ENCODE assay signal across 34 mouse cellular contexts in the genomic region with DNA sequence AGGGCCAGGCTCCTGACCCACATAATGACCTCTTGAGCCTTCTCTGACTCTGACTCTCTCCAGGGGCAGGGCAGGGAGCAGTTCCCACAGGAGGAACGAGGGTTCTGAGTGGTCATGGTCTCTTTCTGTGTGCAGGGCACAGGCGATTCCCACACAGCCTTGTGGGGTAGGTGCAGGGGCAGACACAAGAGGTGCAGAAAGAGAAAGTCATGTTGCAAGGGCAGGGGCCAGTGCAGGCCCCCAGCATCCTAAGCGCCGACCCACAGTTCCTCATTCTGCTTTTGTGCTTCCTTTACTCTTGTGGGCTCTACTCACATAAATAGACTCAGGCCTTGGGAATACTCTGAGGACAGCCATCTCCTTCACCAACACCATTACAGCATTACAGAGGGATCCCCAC. TPM values are rescaled to one million over a fixed set of nuclear protein-coding genes. Genes with fewer than 3 reads are reported as not detected.
DNase-seq lines count a peak whose midpoint lies in the region; ATAC-seq lines count a peak whose summit lies in the region.
"Had no signal": no experiment of that assay in that cellular context is flagged by ENCODE, and none has a peak within 500 bp of the region (broad histone marks: within the 10 kb centered on the region; RNA-seq: fewer than 3 reads in every experiment).

No protein-coding gene starts in this region.

- no peaks in the 10 kb centered on the region; the same call in 1 of the 2 replicates for H3K27me3 ChIP-seq in liver, embryonic 15.5 days
- no peaks in the 10 kb centered on the region for H3K27me3 ChIP-seq in liver, embryonic 11.5 days (replicated peaks; ENCODE audit: control insufficient read depth, insufficient read depth, low read length)
- H3K27me3 ChIP-seq in midbrain, embryonic 10.5 days (ENCODE audit: low read depth, poor library complexity, severe bottlenecking), result no peaks in the 10 kb centered on the region
- H3K27me3 ChIP-seq in midbrain, embryonic 16.5 days (ENCODE audit: control insufficient read depth, insufficient read depth, low read depth, low read length), result no peaks in the 10 kb centered on the region
- no peaks in the 10 kb centered on the region for H3K27me3 ChIP-seq in midbrain, embryonic 11.5 days (ENCODE audit: control insufficient read depth, insufficient read depth, low read length)

- no peaks in the 10 kb centered on the region for H3K9me3 ChIP-seq in liver, embryonic 15.5 days (replicated peaks)
- H3K9me3 ChIP-seq in liver, embryonic 11.5 days (ENCODE audit: control insufficient read depth, low read length), result no peaks in the 10 kb centered on the region
- no peaks in the 10 kb centered on the region for H3K9me3 ChIP-seq in midbrain, embryonic 10.5 days (replicated peaks)
- H3K9me3 ChIP-seq in midbrain, embryonic 16.5 days (replicated peaks; ENCODE audit: control insufficient read depth, low read length, poor library complexity, severe bottlenecking), result no peaks in the 10 kb centered on the region
- H3K9me3 ChIP-seq in midbrain, embryonic 11.5 days (ENCODE audit: control insufficient read depth, low read length), result no peaks in the 10 kb centered on the region
- H3K9me3 ChIP-seq: forebrain, embryonic 10.5 days; hindbrain, embryonic 10.5 days had no signal

- 0 out of 2 replicates have a peak overlapping the region, but pooled peaks have one; percentile 19 for H3K27ac ChIP-seq in liver, embryonic 15.5 days (replicated peaks)
- H3K27ac ChIP-seq in liver, embryonic 11.5 days (ENCODE audit: low read depth, low read length), result no peak overlapping the region
- H3K27ac ChIP-seq in midbrain, embryonic 10.5 days (replicated peaks), result 0 out of 2 replicates have a peak overlapping the region, but pooled peaks have one; percentile 55
- H3K27ac ChIP-seq in midbrain, embryonic 16.5 days (ENCODE audit: low read length), result no peak overlapping the region
- H3K27ac ChIP-seq in midbrain, embryonic 11.5 days (ENCODE audit: low read depth, low read length), result no peak overlapping the region
- H3K27ac ChIP-seq: forebrain, embryonic 10.5 days; gastrocnemius, adult 2 months; heart, adult 2 months; hindbrain, embryonic 10.5 days; hindbrain, embryonic 14.5 days; hindbrain, postnatal 0 days had no signal

- H3K36me3 ChIP-seq in liver, embryonic 15.5 days (replicated peaks), result no peaks in the 10 kb centered on the region
- no peaks in the 10 kb centered on the region for H3K36me3 ChIP-seq in liver, embryonic 11.5 days (ENCODE audit: control insufficient read depth, insufficient read depth, low read length)
- H3K36me3 ChIP-seq in midbrain, embryonic 10.5 days, result no peaks in the 10 kb centered on the region
- H3K36me3 ChIP-seq in midbrain, embryonic 16.5 days (ENCODE audit: control insufficient read depth, insufficient read depth, low read length), result no peaks in the 10 kb centered on the region
- no peaks in the 10 kb centered on the region for H3K36me3 ChIP-seq in midbrain, embryonic 11.5 days (ENCODE audit: control insufficient read depth, insufficient read depth, low read length)
- H3K36me3 ChIP-seq: forebrain, embryonic 10.5 days; hindbrain, embryonic 10.5 days had no signal

- H3K4me1 ChIP-seq in liver, embryonic 15.5 days (replicated peaks), result no peaks in the 10 kb centered on the region
- H3K4me1 ChIP-seq in liver, embryonic 11.5 days (replicated peaks; ENCODE audit: control insufficient read depth, insufficient read depth, low read length), result no peaks in the 10 kb centered on the region
- H3K4me1 ChIP-seq in midbrain, embryonic 10.5 days, result peaks cover 5% of the 10 kb centered on the region
- no peaks in the 10 kb centered on the region for H3K4me1 ChIP-seq in midbrain, embryonic 16.5 days (ENCODE audit: control insufficient read depth, insufficient read depth, low read length)
- H3K4me1 ChIP-seq in midbrain, embryonic 11.5 days (ENCODE audit: control insufficient read depth, insufficient read depth, low read length), result no peaks in the 10 kb centered on the region

- 0 out of 2 replicates have a peak, but pooled peaks have one; percentile 18 for ATAC-seq in liver, embryonic 15.5 days (ENCODE audit: insufficient read depth)
- no peak for ATAC-seq in liver, embryonic 11.5 days (replicated peaks; ENCODE audit: low FRiP score)
- no peak for ATAC-seq in midbrain, embryonic 16.5 days
- ATAC-seq in granulocyte monocyte progenitor cell, adult 5-6 weeks (replicated peaks; ENCODE audit: poor library complexity, severe bottlenecking), result peak; percentile 89
- peak; percentile 80 for ATAC-seq in megakaryocyte progenitor cell, adult 5-6 weeks (replicated peaks; ENCODE audit: poor library complexity)
- ATAC-seq in midbrain, embryonic 11.5 days (ENCODE audit: low FRiP score), result no peak
- ATAC-seq: forebrain, embryonic 14.5 days; forebrain, postnatal 0 days; hindbrain, postnatal 0 days; inflammation-experienced regulatory T-cells, adult 6 months; intestine, embryonic 16.5 days had no signal

- peak overlapping the region; percentile 23 for H3K4me3 ChIP-seq in liver, embryonic 15.5 days (replicated peaks)
- H3K4me3 ChIP-seq in liver, embryonic 11.5 days (ENCODE audit: low read depth, low read length), result no peak overlapping the region
- no peak overlapping the region for H3K4me3 ChIP-seq in midbrain, embryonic 10.5 days
- H3K4me3 ChIP-seq in midbrain, embryonic 16.5 days (ENCODE audit: low read depth, low read length), result no peak overlapping the region
- H3K4me3 ChIP-seq in midbrain, embryonic 11.5 days (ENCODE audit: low read depth, low read length), result no peak overlapping the region
- H3K4me3 ChIP-seq: forebrain, embryonic 10.5 days; gastrocnemius, adult 2 months; heart, adult 2 months; hindbrain, embryonic 10.5 days had no signal

- H3K9ac ChIP-seq in liver, embryonic 15.5 days, result no peak overlapping the region
- no peak overlapping the region for H3K9ac ChIP-seq in liver, embryonic 11.5 days (ENCODE audit: low read depth, low read length)
- no peak overlapping the region for H3K9ac ChIP-seq in midbrain, embryonic 16.5 days (ENCODE audit: low read depth, low read length)
- no peak overlapping the region for H3K9ac ChIP-seq in midbrain, embryonic 11.5 days (ENCODE audit: low read length)
- H3K9ac ChIP-seq: forebrain, postnatal 0 days; hindbrain, embryonic 14.5 days had no signal

- H3K4me2 ChIP-seq in liver, embryonic 15.5 days, result no peak overlapping the region
- H3K4me2 ChIP-seq in liver, embryonic 11.5 days, result no peak overlapping the region
- no peak overlapping the region for H3K4me2 ChIP-seq in midbrain, embryonic 16.5 days (ENCODE audit: low read length)
- H3K4me2 ChIP-seq in midbrain, embryonic 11.5 days, result no peak overlapping the region
- H3K4me2 ChIP-seq: heart, embryonic 11.5 days; hindbrain, embryonic 14.5 days had no signal

- WGBS in liver, embryonic 15.5 days (ENCODE audit: insufficient replicate concordance), result 17% methylated on average over 4 of the region's 4 CpGs
- 59% methylated on average over 4 of the region's 4 CpGs for WGBS in liver, embryonic 11.5 days
- WGBS in midbrain, embryonic 10.5 days, result 72% methylated on average over 4 of the region's 4 CpGs
- 78% methylated on average over 4 of the region's 4 CpGs for WGBS in midbrain, embryonic 16.5 days
- WGBS in midbrain, embryonic 11.5 days, result 80% methylated on average over 4 of the region's 4 CpGs

- DNase-seq in liver, embryonic 11.5 days (ENCODE audit: low spot score), result no peak
- no peak for DNase-seq in midbrain, embryonic 10.5 days (ENCODE audit: low spot score)
- DNase-seq in cerebellum, adult 11 months, result no peak
- DNase-seq in midbrain, embryonic 11.5 days (ENCODE audit: low spot score, missing footprints), result no peak
- DNase-seq: adrenal gland, adult 2 months; adrenal gland, postnatal 14 days; B cell, adult 2 months; cerebellum, adult 18-20 months; cerebellum, adult 9-10 months; cerebellum, postnatal 25 days; forebrain, postnatal 0 days; gastrocnemius, adult 2 months; gastrocnemius, postnatal 14 days; heart, adult 2 months had no signal

RNA-seq across cellular contexts. Expression of a gene that starts 1.2 kb away (rescaled TPM):
- polyA plus RNA-seq in liver, embryonic 15.5 days (2015; fragmentation: Nextera tagmentation; extraction: Ambion mirVana), result 2.9 and 3.2 TPM in 2 replicates
- polyA plus RNA-seq in liver, embryonic 11.5 days (2014; fragmentation: Nextera tagmentation; extraction: Ambion mirVana), result 0.30 and 0.44 TPM in 2 replicates
- polyA plus RNA-seq in midbrain, embryonic 10.5 days (2016; fragmentation: Nextera tagmentation; extraction: Ambion mirVana), result not detected in 2 replicates
- not detected in 2 replicates for polyA plus RNA-seq in midbrain, embryonic 16.5 days (2015; fragmentation: Nextera tagmentation; extraction: Ambion mirVana)
- total RNA-seq in granulocyte monocyte progenitor cell, adult 5-6 weeks (2014; fragmentation: Nextera tagmentation), result 2.2 TPM in 1 of 2 replicates, not detected in the other
- total RNA-seq in granulocyte monocyte progenitor cell, adult 5-6 weeks (2017), result 2.8 and 4.7 TPM in 2 replicates
- total RNA-seq in megakaryocyte progenitor cell, adult 5-6 weeks (2015), result 5.2 and 6.5 TPM in 2 replicates
- 6.4 and 13.3 TPM in 2 replicates for total RNA-seq in megakaryocyte progenitor cell, adult 5-6 weeks (2017)
- polyA plus RNA-seq in midbrain, embryonic 11.5 days (2014; fragmentation: Nextera tagmentation; extraction: Ambion mirVana), result not detected in 2 replicates
- total RNA-seq: adrenal gland, adult 2 months; adrenal gland, postnatal 14 days; forebrain, postnatal 0 days; gastrocnemius, adult 2 months; gastrocnemius, postnatal 14 days; gastrocnemius, postnatal 4 days; heart, adult 2 months; heart, postnatal 25 days; hindbrain, postnatal 0 days; MEL had no signal
- polyA plus RNA-seq: brain, embryonic 14.5 days; cortical plate, adult 2 months; forebrain, embryonic 10.5 days; forebrain, embryonic 14.5 days; forebrain, postnatal 0 days; frontal cortex, adult 2 months; heart, adult 2 months; heart, embryonic 11.5 days; heart, embryonic 14.5 days; heart, postnatal 0 days; hindbrain, embryonic 14.5 days; hindbrain, postnatal 0 days; inflammation-experienced regulatory T-cells, adult 6 months; intestine, embryonic 16.5 days had no signal

RNA-seq across cellular contexts. Expression of a gene that starts 31.1 kb away (rescaled TPM):
- polyA plus RNA-seq in liver, embryonic 15.5 days (2015; fragmentation: Nextera tagmentation; extraction: Ambion mirVana), result 9.4 and 11.5 TPM in 2 replicates
- 18.3 and 19.2 TPM in 2 replicates for polyA plus RNA-seq in liver, embryonic 11.5 days (2014; fragmentation: Nextera tagmentation; extraction: Ambion mirVana)
- 25.9 and 26.8 TPM in 2 replicates for polyA plus RNA-seq in midbrain, embryonic 10.5 days (2016; fragmentation: Nextera tagmentation; extraction: Ambion mirVana)
- polyA plus RNA-seq in midbrain, embryonic 16.5 days (2015; fragmentation: Nextera tagmentation; extraction: Ambion mirVana), result 32.2 and 32.4 TPM in 2 replicates
- total RNA-seq in granulocyte monocyte progenitor cell, adult 5-6 weeks (2014; fragmentation: Nextera tagmentation), result 35.3 and 35.8 TPM in 2 replicates
- total RNA-seq in granulocyte monocyte progenitor cell, adult 5-6 weeks (2017), result 22.7 and 27.7 TPM in 2 replicates
- 22.7 and 27.3 TPM in 2 replicates for total RNA-seq in megakaryocyte progenitor cell, adult 5-6 weeks (2015)
- 33.0 and 36.8 TPM in 2 replicates for total RNA-seq in megakaryocyte progenitor cell, adult 5-6 weeks (2017)
- 13.2 and 13.4 TPM in 2 replicates for polyA plus RNA-seq in midbrain, embryonic 11.5 days (2014; fragmentation: Nextera tagmentation; extraction: Ambion mirVana)

RNA-seq across cellular contexts. Expression of a gene that starts 54.4 kb away (rescaled TPM):
- polyA plus RNA-seq in liver, embryonic 15.5 days (2015; fragmentation: Nextera tagmentation; extraction: Ambion mirVana), result 35.0 and 36.0 TPM in 2 replicates
- polyA plus RNA-seq in liver, embryonic 11.5 days (2014; fragmentation: Nextera tagmentation; extraction: Ambion mirVana), result 50.6 and 50.7 TPM in 2 replicates
- polyA plus RNA-seq in midbrain, embryonic 10.5 days (2016; fragmentation: Nextera tagmentation; extraction: Ambion mirVana), result 25.1 and 29.2 TPM in 2 replicates
- 37.1 and 40.2 TPM in 2 replicates for polyA plus RNA-seq in midbrain, embryonic 16.5 days (2015; fragmentation: Nextera tagmentation; extraction: Ambion mirVana)
- 10.9 and 19.5 TPM in 2 replicates for total RNA-seq in granulocyte monocyte progenitor cell, adult 5-6 weeks (2014; fragmentation: Nextera tagmentation)
- 22.6 and 26.4 TPM in 2 replicates for total RNA-seq in granulocyte monocyte progenitor cell, adult 5-6 weeks (2017)
- total RNA-seq in megakaryocyte progenitor cell, adult 5-6 weeks (2015), result 31.0 and 31.6 TPM in 2 replicates
- 23.2 and 26.4 TPM in 2 replicates for total RNA-seq in megakaryocyte progenitor cell, adult 5-6 weeks (2017)
- polyA plus RNA-seq in midbrain, embryonic 11.5 days (2014; fragmentation: Nextera tagmentation; extraction: Ambion mirVana), result 22.8 and 22.9 TPM in 2 replicates

RNA-seq across cellular contexts. Expression of a gene that starts 54.8 kb away (rescaled TPM):
- polyA plus RNA-seq in liver, embryonic 15.5 days (2015; fragmentation: Nextera tagmentation; extraction: Ambion mirVana), result 16.7 and 19.0 TPM in 2 replicates
- polyA plus RNA-seq in liver, embryonic 11.5 days (2014; fragmentation: Nextera tagmentation; extraction: Ambion mirVana), result 20.5 and 25.3 TPM in 2 replicates
- polyA plus RNA-seq in midbrain, embryonic 10.5 days (2016; fragmentation: Nextera tagmentation; extraction: Ambion mirVana), result 46.3 and 53.4 TPM in 2 replicates
- 52.4 and 53.2 TPM in 2 replicates for polyA plus RNA-seq in midbrain, embryonic 16.5 days (2015; fragmentation: Nextera tagmentation; extraction: Ambion mirVana)
- total RNA-seq in granulocyte monocyte progenitor cell, adult 5-6 weeks (2014; fragmentation: Nextera tagmentation), result 4.5 and 10.7 TPM in 2 replicates
- 10.3 and 17.8 TPM in 2 replicates for total RNA-seq in granulocyte monocyte progenitor cell, adult 5-6 weeks (2017)
- 2.5 and 4.1 TPM in 2 replicates for total RNA-seq in megakaryocyte progenitor cell, adult 5-6 weeks (2015)
- total RNA-seq in megakaryocyte progenitor cell, adult 5-6 weeks (2017), result 12.8 and 31.6 TPM in 2 replicates
- 26.8 and 34.2 TPM in 2 replicates for polyA plus RNA-seq in midbrain, embryonic 11.5 days (2014; fragmentation: Nextera tagmentation; extraction: Ambion mirVana)

Comparison
In these comparisons a context has a peak if more than half of its experiments do, and no peak if none do; other contexts are left out.
1. ATAC-seq: peak in liver, embryonic 15.5 days (single experiment), granulocyte monocyte progenitor cell, adult 5-6 weeks (single experiment) and megakaryocyte progenitor cell, adult 5-6 weeks (single experiment); none in liver, embryonic 11.5 days (single experiment), midbrain, embryonic 16.5 days (single experiment) and midbrain, embryonic 11.5 days (single experiment).
2. H3K27ac ChIP-seq: peak in liver, embryonic 15.5 days (single experiment) and midbrain, embryonic 10.5 days (single experiment); none in liver, embryonic 11.5 days (single experiment), midbrain, embryonic 16.5 days (single experiment) and midbrain, embryonic 11.5 days (single experiment).